Mouse (Mus musculus): Measurements from ENCODE around the gene Nmral1.

DNA sequence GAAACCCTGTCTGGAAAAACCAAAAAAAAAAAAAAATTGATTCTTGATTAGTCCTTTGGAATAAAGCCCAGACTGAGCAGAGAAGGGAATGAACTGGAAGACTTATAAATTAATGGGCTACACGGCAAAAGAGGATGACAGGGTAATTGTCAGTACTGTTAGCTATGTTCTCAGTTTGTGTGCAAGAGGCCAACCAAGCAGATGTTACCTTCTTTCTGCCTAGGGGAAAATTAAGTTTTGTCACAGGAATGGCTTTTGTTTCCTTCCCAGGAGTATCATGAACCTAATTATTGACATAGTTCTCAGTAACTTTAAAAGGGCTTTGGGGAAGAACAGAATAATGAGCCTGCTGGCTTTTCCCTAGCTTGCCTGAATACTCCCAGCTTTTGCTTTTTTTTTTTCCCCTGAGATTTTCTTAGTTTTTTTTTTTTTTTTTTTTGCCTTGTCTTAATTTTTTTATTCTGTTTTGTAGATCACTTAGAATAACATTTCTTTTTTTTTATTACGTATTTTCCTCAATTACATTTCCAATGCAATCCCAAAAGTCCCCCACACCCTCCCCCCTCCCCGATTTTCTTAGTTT lies 11.7 kb upstream of the Nmral1 start:
- TF ChIP-seq POLR2A (IDR thresholded peaks at IDR 0.05; ENCODE audit: insufficient read depth, low read depth, low read length) (no peak), CTCF (IDR thresholded peaks at IDR 0.05) (no peak), EP300 (IDR thresholded peaks at IDR 0.05; ENCODE audit: insufficient read depth, low read depth, low read length) (no peak)

All from heart, adult 2 months (tissue).